ENCODE assay signal across 19 mouse cellular contexts in genomic region chr3:126514842-126515241, GRCm38 (mm10).
A peak's percentile ranks its signal among the peaks of the same experiment; 100 is the strongest.
DNase-seq lines count a peak whose midpoint lies in the region; ATAC-seq and TF ChIP-seq lines count a peak whose summit lies in the region.
"Had no signal": no experiment of that assay in that cellular context is flagged by ENCODE, and none has a peak within 500 bp of the region (broad histone marks: within the 10 kb centered on the region; RNA-seq: fewer than 3 reads in every experiment).

No protein-coding gene starts in this region.

- no peak overlapping the region for H3K27ac ChIP-seq in hindbrain, embryonic 16.5 days (ENCODE audit: low read depth, low read length)
- no peak overlapping the region for H3K27ac ChIP-seq in hindbrain, embryonic 12.5 days
- H3K27ac ChIP-seq in forebrain, postnatal 0 days (ENCODE audit: low read depth, low read length): no peak overlapping the region
- H3K27ac ChIP-seq: embryonic facial prominence, embryonic 15.5 days; heart, adult 2 months; neural tube, embryonic 13.5 days had no signal

- no peaks in the 10 kb centered on the region for H3K9me3 ChIP-seq in hindbrain, embryonic 16.5 days (ENCODE audit: control insufficient read depth, low read length)
- no peaks in the 10 kb centered on the region for H3K9me3 ChIP-seq in hindbrain, embryonic 12.5 days (replicated peaks)
- H3K9me3 ChIP-seq in forebrain, postnatal 0 days (ENCODE audit: low read length): no peaks in the 10 kb centered on the region
- H3K9me3 ChIP-seq: embryonic facial prominence, embryonic 15.5 days had no signal

- WGBS in hindbrain, embryonic 16.5 days: 10% methylated on average over 2 of the region's 2 CpGs
- 21% methylated on average over 2 of the region's 2 CpGs for WGBS in hindbrain, embryonic 12.5 days
- 13% methylated on average over 2 of the region's 2 CpGs for WGBS in forebrain, postnatal 0 days

- no peak overlapping the region for H3K4me2 ChIP-seq in hindbrain, embryonic 16.5 days (ENCODE audit: low read length)
- H3K4me2 ChIP-seq in hindbrain, embryonic 12.5 days (replicated peaks): no peak overlapping the region
- no peak overlapping the region for H3K4me2 ChIP-seq in forebrain, postnatal 0 days (ENCODE audit: low read depth)
- H3K4me2 ChIP-seq: embryonic facial prominence, embryonic 15.5 days; neural tube, embryonic 13.5 days had no signal

- no peak overlapping the region for H3K9ac ChIP-seq in hindbrain, embryonic 16.5 days (ENCODE audit: low read depth, low read length)
- no peak overlapping the region for H3K9ac ChIP-seq in hindbrain, embryonic 12.5 days
- no peak overlapping the region for H3K9ac ChIP-seq in forebrain, postnatal 0 days
- H3K9ac ChIP-seq: embryonic facial prominence, embryonic 15.5 days; neural tube, embryonic 13.5 days had no signal

- ATAC-seq in hindbrain, embryonic 16.5 days: peak; percentile 45; the same call in 1 of the 2 replicates
- no peak for ATAC-seq in hindbrain, embryonic 12.5 days (ENCODE audit: low FRiP score)
- 0 out of 2 replicates have a peak, but pooled peaks have one; percentile 65 for ATAC-seq in forebrain, postnatal 0 days

- no peaks in the 10 kb centered on the region for H3K36me3 ChIP-seq in hindbrain, embryonic 16.5 days (ENCODE audit: control insufficient read depth, insufficient read depth, low read length)
- no peaks in the 10 kb centered on the region for H3K36me3 ChIP-seq in hindbrain, embryonic 12.5 days
- H3K36me3 ChIP-seq in forebrain, postnatal 0 days (ENCODE audit: insufficient read depth): no peaks in the 10 kb centered on the region
- H3K36me3 ChIP-seq: embryonic facial prominence, embryonic 15.5 days; neural tube, embryonic 13.5 days had no signal

- H3K27me3 ChIP-seq in hindbrain, embryonic 16.5 days (replicated peaks; ENCODE audit: control insufficient read depth, insufficient read depth, low read length): no peaks in the 10 kb centered on the region
- no peaks in the 10 kb centered on the region for H3K27me3 ChIP-seq in hindbrain, embryonic 12.5 days
- H3K27me3 ChIP-seq in forebrain, postnatal 0 days (ENCODE audit: insufficient read depth, low read length): no peaks in the 10 kb centered on the region
- H3K27me3 ChIP-seq: embryonic facial prominence, embryonic 15.5 days; neural tube, embryonic 13.5 days had no signal

- no peak overlapping the region for H3K4me3 ChIP-seq in hindbrain, embryonic 16.5 days (ENCODE audit: low read length)
- H3K4me3 ChIP-seq in hindbrain, embryonic 12.5 days: no peak overlapping the region
- no peak overlapping the region for H3K4me3 ChIP-seq in forebrain, postnatal 0 days (ENCODE audit: low read depth, low read length)
- H3K4me3 ChIP-seq: embryonic facial prominence, embryonic 15.5 days; heart, adult 2 months; neural tube, embryonic 13.5 days had no signal

- TF ChIP-seq CTCF in forebrain, postnatal 0 days (IDR thresholded peaks at IDR 0.05; ENCODE audit: low read depth): no peak

- DNase-seq in embryo, embryonic 11 days: peak; percentile 44
- DNase-seq in forebrain, postnatal 0 days: no peak
- DNase-seq in mesoderm, embryonic 11.5 days (ENCODE audit: low read depth, low spot score): peak; percentile 24
- DNase-seq in cerebellum, adult 9-11 months: no peak
- no peak for DNase-seq in heart, adult 8-10 months (ENCODE audit: low spot score)
- DNase-seq: adrenal gland, postnatal 36 days; cerebellum, postnatal 14 days; gastrocnemius, postnatal 14 days; heart, adult 2 months; kidney, adult 2 months; kidney, postnatal 14 days; lung, adult 2 months; lung, postnatal 4 days; right cerebral cortex, postnatal 4 days; thymus, postnatal 36 days had no signal

- H3K4me1 ChIP-seq in hindbrain, embryonic 16.5 days (ENCODE audit: control insufficient read depth, insufficient read depth, low read depth, low read length): no peaks in the 10 kb centered on the region
- no peaks in the 10 kb centered on the region for H3K4me1 ChIP-seq in hindbrain, embryonic 12.5 days
- H3K4me1 ChIP-seq in forebrain, postnatal 0 days (ENCODE audit: insufficient read depth): no peaks in the 10 kb centered on the region
- H3K4me1 ChIP-seq: embryonic facial prominence, embryonic 15.5 days; neural tube, embryonic 13.5 days had no signal

Comparison
In these comparisons a context has a peak if more than half of its experiments do, and no peak if none do; other contexts are left out.
1. DNase-seq: peak in embryo, embryonic 11 days (single experiment) and mesoderm, embryonic 11.5 days (single experiment); none in forebrain, postnatal 0 days (single experiment), cerebellum, adult 9-11 months (single experiment) and heart, adult 8-10 months (single experiment).